9 mouse cellular contexts compared by ENCODE assay signal in genomic region chr6:113695766-113696355, GRCm38 (mm10). TPM values are rescaled to one million over a fixed set of nuclear protein-coding genes. Genes with fewer than 3 reads are reported as not detected.
A peak's percentile ranks its signal among the peaks of the same experiment; 100 is the strongest.
DNase-seq lines count a peak whose midpoint lies in the region; ATAC-seq and TF ChIP-seq lines count a peak whose summit lies in the region.
"Had no signal": no experiment of that assay in that cellular context is flagged by ENCODE, and none has a peak within 500 bp of the region (broad histone marks: within the 10 kb centered on the region; RNA-seq: fewer than 3 reads in every experiment).

No protein-coding gene starts in this region.

- no peak for TF ChIP-seq CTCF in spleen, adult 2 months (IDR thresholded peaks at IDR 0.05; ENCODE audit: extremely low read depth, insufficient read depth, insufficient read length, insufficient replicate concordance)
- no peak for TF ChIP-seq CTCF in embryonic fibroblast, embryonic 13.5 days (IDR thresholded peaks at IDR 0.05; ENCODE audit: borderline replicate concordance, insufficient read depth, low read length)

- peak overlapping the region; percentile 44 for H3K4me2 ChIP-seq in stomach, embryonic 14.5 days (replicated peaks; ENCODE audit: low read depth, low read length)

- H3K9me3 ChIP-seq in limb, embryonic 10.5 days (replicated peaks): no peaks in the 10 kb centered on the region
- H3K9me3 ChIP-seq in stomach, embryonic 14.5 days (ENCODE audit: control insufficient read depth, low read depth, low read length): no peaks in the 10 kb centered on the region

- 0 out of 2 replicates have a peak overlapping the region, but pooled peaks have one; percentile 6 for H3K9ac ChIP-seq in stomach, embryonic 14.5 days (replicated peaks; ENCODE audit: low read depth, low read length)

- H3K27ac ChIP-seq in spleen, adult 2 months (ENCODE audit: insufficient read depth, low read length): peak overlapping the region; percentile 96
- H3K27ac ChIP-seq in embryonic fibroblast, embryonic 13.5 days (ENCODE audit: insufficient read depth, low read length): peak overlapping the region; percentile 94
- peak overlapping the region; percentile 91 for H3K27ac ChIP-seq in limb, embryonic 10.5 days
- H3K27ac ChIP-seq in stomach, embryonic 14.5 days (ENCODE audit: low read length): peak overlapping the region; percentile 90

- peaks cover 3% of the 10 kb centered on the region for H3K4me1 ChIP-seq in spleen, adult 2 months (ENCODE audit: control insufficient read depth, insufficient read depth, insufficient read length)
- H3K4me1 ChIP-seq in embryonic fibroblast, embryonic 13.5 days (ENCODE audit: control insufficient read depth, insufficient read depth, low read length): peaks cover 7% of the 10 kb centered on the region; the same call in 1 of the 2 replicates
- H3K4me1 ChIP-seq in limb, embryonic 10.5 days: peaks cover 59% of the 10 kb centered on the region
- H3K4me1 ChIP-seq in stomach, embryonic 14.5 days (ENCODE audit: control insufficient read depth, insufficient read depth, low read length): peaks cover 17% of the 10 kb centered on the region; the same call in 1 of the 2 replicates

- no peak for ATAC-seq in stomach, embryonic 14.5 days (ENCODE audit: insufficient number of reproducible peaks, insufficient read depth, low FRiP score, low read depth)

- TF ChIP-seq POLR2A in spleen, adult 2 months (IDR thresholded peaks at IDR 0.05; ENCODE audit: low read depth, low read length): no peak
- TF ChIP-seq POLR2A in embryonic fibroblast, embryonic 13.5 days (IDR thresholded peaks at IDR 0.05; ENCODE audit: low read depth, low read length): no peak; the same call in 1 of the 2 replicates

- H3K36me3 ChIP-seq in spleen, adult 2 months (ENCODE audit: control insufficient read depth, insufficient read depth, low read length): peaks cover 14% of the 10 kb centered on the region
- H3K36me3 ChIP-seq in limb, embryonic 10.5 days: peaks cover 31% of the 10 kb centered on the region
- H3K36me3 ChIP-seq in stomach, embryonic 14.5 days (ENCODE audit: control insufficient read depth, insufficient read depth, low read length): peaks cover 9% of the 10 kb centered on the region

- H3K4me3 ChIP-seq in spleen, adult 2 months (ENCODE audit: extremely low read depth, insufficient read depth, insufficient read length): no peak overlapping the region
- peak overlapping the region; percentile 6; the same call in 1 of the 2 replicates for H3K4me3 ChIP-seq in embryonic fibroblast, embryonic 13.5 days (ENCODE audit: insufficient read depth, low read length)
- peak overlapping the region; percentile 93 for H3K4me3 ChIP-seq in limb, embryonic 10.5 days
- H3K4me3 ChIP-seq in stomach, embryonic 14.5 days (ENCODE audit: low read depth, low read length): peak overlapping the region; percentile 95

- no peaks in the 10 kb centered on the region for H3K27me3 ChIP-seq in spleen, adult 2 months (ENCODE audit: control insufficient read depth, insufficient read depth, low read length)
- H3K27me3 ChIP-seq in limb, embryonic 10.5 days (ENCODE audit: low read depth, poor library complexity, severe bottlenecking): no peaks in the 10 kb centered on the region
- no peaks in the 10 kb centered on the region for H3K27me3 ChIP-seq in stomach, embryonic 14.5 days (ENCODE audit: control insufficient read depth, insufficient read depth, low read length)

- WGBS in spleen, adult 2 months: 61% methylated on average over 4 of the region's 4 CpGs
- WGBS in limb, embryonic 10.5 days: 25% methylated on average over 4 of the region's 4 CpGs
- WGBS in stomach, embryonic 14.5 days: 54% methylated on average over 4 of the region's 4 CpGs

- intact Hi-C loops in left cerebral cortex, postnatal 10 days (cut with DNase I): loop anchor here (2.0 kb wide), 1 partner anchor 57 kb away; the partner anchor contains the start of gene Irak2

- DNase-seq in spleen, adult 2 months (ENCODE audit: low read depth in 1 of 2, low spot score in 2 of 2): no peak
- no peak for DNase-seq in spleen, postnatal 36 days (ENCODE audit: low spot score in 2 of 2)
- DNase-seq in limb, embryonic 10.5 days (ENCODE audit: low spot score): peak; percentile 47
- no peak for DNase-seq in gastrocnemius, adult 18-20 months (ENCODE audit: low spot score)
- DNase-seq in left cerebral cortex, postnatal 10 days (ENCODE audit: extremely low spot score in 1 of 2, low spot score in 2 of 2): no peak
- DNase-seq in T-cell, adult 2 months (ENCODE audit: low spot score): no peak

RNA-seq across cellular contexts. Expression of gene Tatdn2, which starts 1.0 kb away (rescaled TPM):
- polyA plus RNA-seq in spleen, adult 2 months (2012; rRNA removed): 24.3 and 27.4 TPM in 2 replicates
- polyA plus RNA-seq in embryonic fibroblast, embryonic 13.5 days (2011; ENCODE audit: insufficient read length, low read depth, missing spikeins): 47.5 and 48.1 TPM in 2 replicates
- polyA plus RNA-seq in limb, embryonic 10.5 days (2016; fragmentation: Nextera tagmentation; extraction: Ambion mirVana): 0.48 and 0.89 TPM in 2 replicates
- polyA plus RNA-seq in stomach, embryonic 14.5 days (2014; fragmentation: Nextera tagmentation; extraction: Ambion mirVana): 1.1 and 1.4 TPM in 2 replicates
- total RNA-seq in gastrocnemius, adult 18-20 months (2021): 10 to 100 TPM; 38.0 to 47.5 TPM
- total RNA-seq in left cerebral cortex, postnatal 10 days (2021): 10 to 100 TPM; 79.2 to 90.2 TPM

RNA-seq across cellular contexts. Expression of gene Ghrl, which starts 23.8 kb away (rescaled TPM):
- 0.54 TPM in 1 of 2 replicates, not detected in the other for polyA plus RNA-seq in spleen, adult 2 months (2012; rRNA removed)
- polyA plus RNA-seq in embryonic fibroblast, embryonic 13.5 days (2011; ENCODE audit: insufficient read length, low read depth, missing spikeins): not detected in 2 replicates
- not detected in 2 replicates for polyA plus RNA-seq in limb, embryonic 10.5 days (2016; fragmentation: Nextera tagmentation; extraction: Ambion mirVana)
- polyA plus RNA-seq in stomach, embryonic 14.5 days (2014; fragmentation: Nextera tagmentation; extraction: Ambion mirVana): 8.1 and 10.2 TPM in 2 replicates
- not detected for total RNA-seq in gastrocnemius, adult 18-20 months (2021)
- total RNA-seq in left cerebral cortex, postnatal 10 days (2021): not detected
- polyA plus RNA-seq: gonadal fat pad, adult 2 months had no signal

RNA-seq across cellular contexts. Expression of gene Sec13, which starts 44.7 kb away (rescaled TPM):
- polyA plus RNA-seq in spleen, adult 2 months (2012; rRNA removed): 80.0 and 81.8 TPM in 2 replicates
- polyA plus RNA-seq in embryonic fibroblast, embryonic 13.5 days (2011; ENCODE audit: insufficient read length, low read depth, missing spikeins): 182 and 189 TPM in 2 replicates
- 309 and 316 TPM in 2 replicates for polyA plus RNA-seq in limb, embryonic 10.5 days (2016; fragmentation: Nextera tagmentation; extraction: Ambion mirVana)
- 260 and 268 TPM in 2 replicates for polyA plus RNA-seq in stomach, embryonic 14.5 days (2014; fragmentation: Nextera tagmentation; extraction: Ambion mirVana)
- total RNA-seq in gastrocnemius, adult 18-20 months (2021): 10 to 100 TPM; 64.7 to 66.4 TPM
- 10 to 100 TPM; 78.7 to 80.2 TPM for total RNA-seq in left cerebral cortex, postnatal 10 days (2021)

RNA-seq across cellular contexts. Expression of gene Irak2, which starts 57.6 kb away (rescaled TPM):
- polyA plus RNA-seq in spleen, adult 2 months (2012; rRNA removed): 42.4 and 56.2 TPM in 2 replicates
- 21.3 and 28.4 TPM in 2 replicates for polyA plus RNA-seq in embryonic fibroblast, embryonic 13.5 days (2011; ENCODE audit: insufficient read length, low read depth, missing spikeins)
- 4.5 and 8.0 TPM in 2 replicates for polyA plus RNA-seq in limb, embryonic 10.5 days (2016; fragmentation: Nextera tagmentation; extraction: Ambion mirVana)
- 6.3 and 7.4 TPM in 2 replicates for polyA plus RNA-seq in stomach, embryonic 14.5 days (2014; fragmentation: Nextera tagmentation; extraction: Ambion mirVana)
- 1 to 10 TPM; 4.6 to 9.0 TPM for total RNA-seq in gastrocnemius, adult 18-20 months (2021)
- 10 to 100 TPM; 13.0 to 14.2 TPM for total RNA-seq in left cerebral cortex, postnatal 10 days (2021)

Comparison
In these comparisons a context has a peak if more than half of its experiments do, and no peak if none do; other contexts are left out.
1. RNA of gene Tatdn2, which starts 1.0 kb away (polyA plus RNA-seq): 47.5 to 48.1 TPM in embryonic fibroblast, embryonic 13.5 days and 24.3 to 27.4 TPM in spleen, adult 2 months; 1.1 to 1.4 TPM in stomach, embryonic 14.5 days and 0.48 to 0.89 TPM in limb, embryonic 10.5 days; every median in the first group is over 10 times any median in the second.
2. Peak in every context shown above with its lines, with median percentiles within 50 percentile points of each other: H3K27ac ChIP-seq.